Mouse (Mus musculus) cortical plate, adult 2 months (tissue): ENCODE measurements around the gene Slc2a5. TPM values are rescaled to one million over a fixed set of nuclear protein-coding genes. Genes with fewer than 3 reads are reported as not detected.

ENCODE experiments used
- H3K27ac ChIP-seq: fragments of 200-500 bp; 2 replicates; pipeline ENCODE4 v1.5.1; 2012; ENCODE audit warnings: low read length, control low read depth, inconsistent platforms; ENCODE audit not compliant: insufficient read depth
- H3K4me1 ChIP-seq: fragments of 200-500 bp; 2 replicates; pipeline ENCODE4 v1.6.1; 2011; ENCODE audit warnings: low read length; ENCODE audit not compliant: control insufficient read depth, insufficient read depth
- H3K4me3 ChIP-seq: fragments of 200-500 bp; 2 replicates; pipeline ENCODE4 v1.5.1; 2011; ENCODE audit warnings: mild to moderate bottlenecking, low read length, control low read depth; ENCODE audit not compliant: insufficient read depth
- CTCF ChIP-seq: fragments of 200-500 bp; IDR thresholded peaks from 2 replicates; pipeline ENCODE4 v1.5.1; 2011; ENCODE audit warnings: mild to moderate bottlenecking, control low read depth, low read length; ENCODE audit not compliant: insufficient read depth; ENCODE audit errors: extremely low read depth
- POLR2A ChIP-seq: fragments of 200-500 bp; IDR thresholded peaks from 2 replicates; pipeline ENCODE4 v1.6.1; 2011; ENCODE audit warnings: mild to moderate bottlenecking, low read length, control low read depth; ENCODE audit not compliant: insufficient read depth; ENCODE audit errors: extremely low read depth
- polyA plus RNA-seq: library from polyadenylated mRNA; depleted of rRNA; stranded (reverse); fragments of >200 nt; gene quantifications from 2 replicates; pipeline ENCODE4 v1.2.3, GENCODE M21; 2012

The Slc2a5 gene
- polyA plus RNA-seq, 1 experiment, result 9.3 TPM

DNA sequence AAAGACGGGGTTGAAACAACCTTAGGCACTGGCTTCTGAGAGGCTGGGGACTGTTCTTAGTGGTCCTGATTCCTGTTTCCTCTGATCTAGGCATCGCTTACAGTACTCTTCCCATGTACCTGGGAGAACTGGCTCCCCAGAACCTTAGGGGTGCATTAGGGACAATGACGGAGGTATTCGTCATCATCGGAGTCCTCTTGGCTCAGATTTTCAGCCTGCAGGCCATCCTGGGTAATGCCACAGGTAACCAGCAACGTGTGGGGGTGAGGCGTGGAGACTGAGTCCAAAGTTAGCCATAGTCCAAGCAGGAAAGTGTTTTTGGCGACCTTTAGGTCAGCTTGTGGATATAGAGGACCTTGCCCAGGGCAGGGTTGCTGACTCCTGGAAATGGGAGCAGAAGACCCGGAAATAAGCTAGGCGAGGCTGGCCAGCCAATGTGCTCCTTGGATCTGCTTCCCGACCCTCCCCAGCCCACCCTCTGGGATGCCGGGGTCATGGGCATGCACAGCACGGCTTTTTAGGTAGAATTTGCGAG, 38.3 kb downstream of the Slc2a5 start:
- no peak overlapping the region for H3K4me3 ChIP-seq
- H3K27ac ChIP-seq, result no peak overlapping the region
- TF ChIP-seq POLR2A (no peak), CTCF (no peak)
- no peaks in the 10 kb centered on the region for H3K4me1 ChIP-seq

DNA sequence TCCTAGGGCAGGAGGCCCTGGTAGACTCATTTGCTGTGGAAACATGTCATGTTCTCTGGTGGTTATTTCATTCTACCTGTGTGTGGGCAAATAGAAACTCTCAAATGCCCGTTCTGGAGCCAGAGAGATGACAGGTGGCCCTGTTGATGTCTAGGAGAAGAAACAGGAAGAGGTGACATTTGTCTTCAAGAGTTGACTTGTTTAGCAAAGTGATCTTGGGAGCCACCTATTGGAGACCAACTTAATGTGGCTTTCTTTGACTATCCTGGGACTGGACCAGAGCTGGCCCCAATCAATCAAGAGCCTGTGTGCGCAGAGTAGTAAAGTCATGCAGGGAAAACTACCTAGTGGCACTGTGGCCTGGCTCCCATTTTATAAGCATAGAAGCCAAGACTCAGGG, 40.4 kb downstream of the Slc2a5 start:
- H3K4me1 ChIP-seq, result no peaks in the 10 kb centered on the region
- no peak overlapping the region for H3K27ac ChIP-seq
- no peak for TF ChIP-seq CTCF
- no peak for TF ChIP-seq POLR2A
- H3K4me3 ChIP-seq, result no peak overlapping the region

GRCm38 (mm10) chr4:150162561-150163169, 43.6 kb downstream of the Slc2a5 start:
- TF ChIP-seq POLR2A (no peak), CTCF (peak; percentile 16; the same call in 1 of the 2 replicates)
- H3K27ac ChIP-seq, result no peak overlapping the region

GRCm38 (mm10) chr4:150164875-150165274, 45.8 kb downstream of the Slc2a5 start:
- Histone ChIP-seq H3K27ac (no peak overlapping the region), H3K4me1 (no peaks in the 10 kb centered on the region), H3K4me3 (no peak overlapping the region)
- TF ChIP-seq POLR2A (no peak), CTCF (no peak)

More at GRCm38 (mm10) chr4:150162561-150163169, 43.6 kb downstream of the Slc2a5 start:
- Histone ChIP-seq H3K4me3 (no peak overlapping the region), H3K4me1 (no peaks in the 10 kb centered on the region)

DNA sequence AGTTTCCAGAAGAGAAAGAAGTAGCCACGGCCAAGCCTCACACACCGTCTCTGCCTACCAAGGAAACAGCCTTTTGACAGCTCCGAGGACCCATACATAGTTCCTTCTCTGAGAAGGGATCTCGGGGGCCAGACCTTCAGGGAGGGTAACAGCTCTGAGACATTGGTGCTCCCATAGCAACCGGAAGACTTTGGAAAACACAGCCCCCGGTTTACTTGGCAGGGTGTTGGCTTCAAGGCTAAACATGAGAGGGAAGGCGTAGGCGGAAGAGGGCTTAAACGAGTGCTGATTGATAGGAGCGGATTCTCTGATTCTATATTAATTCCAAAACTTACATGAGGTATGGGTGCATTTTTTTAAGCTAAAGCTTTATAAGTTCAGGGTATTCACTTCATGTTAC, 49.3 kb downstream of the Slc2a5 start:
- no peak overlapping the region for H3K4me3 ChIP-seq
- H3K4me1 ChIP-seq, result no peaks in the 10 kb centered on the region
- TF ChIP-seq CTCF (no peak), POLR2A (no peak)
- no peak overlapping the region for H3K27ac ChIP-seq

- Histone ChIP-seq H3K4me3 (no peak overlapping the region), H3K4me1 (no peaks in the 10 kb centered on the region), H3K27ac (no peak overlapping the region)
- TF ChIP-seq POLR2A (no peak), CTCF (no peak)
These were observed 53.0 kb downstream of the Slc2a5 start for GRCm38 (mm10) chr4:150172107-150172506.

GRCm38 (mm10) chr4:150173281-150173680, 54.2 kb downstream of the Slc2a5 start:
- H3K4me1 ChIP-seq, result no peaks in the 10 kb centered on the region
- H3K4me3 ChIP-seq, result no peak overlapping the region
- no peak overlapping the region for H3K27ac ChIP-seq
- TF ChIP-seq POLR2A, result no peak
- TF ChIP-seq CTCF, result peak; percentile 75

- Histone ChIP-seq H3K4me3 (no peak overlapping the region), H3K4me1 (no peaks in the 10 kb centered on the region), H3K27ac (no peak overlapping the region)
- TF ChIP-seq CTCF (no peak), POLR2A (no peak)
These were observed 54.9 kb downstream of the Slc2a5 start for GRCm38 (mm10) chr4:150174027-150174426.

GRCm38 (mm10) chr4:150176535-150176934, 57.5 kb downstream of the Slc2a5 start:
- Histone ChIP-seq H3K4me1 (no peaks in the 10 kb centered on the region), H3K4me3 (no peak overlapping the region), H3K27ac (no peak overlapping the region)
- peak; percentile 80 for TF ChIP-seq CTCF
- TF ChIP-seq POLR2A, result no peak

DNA sequence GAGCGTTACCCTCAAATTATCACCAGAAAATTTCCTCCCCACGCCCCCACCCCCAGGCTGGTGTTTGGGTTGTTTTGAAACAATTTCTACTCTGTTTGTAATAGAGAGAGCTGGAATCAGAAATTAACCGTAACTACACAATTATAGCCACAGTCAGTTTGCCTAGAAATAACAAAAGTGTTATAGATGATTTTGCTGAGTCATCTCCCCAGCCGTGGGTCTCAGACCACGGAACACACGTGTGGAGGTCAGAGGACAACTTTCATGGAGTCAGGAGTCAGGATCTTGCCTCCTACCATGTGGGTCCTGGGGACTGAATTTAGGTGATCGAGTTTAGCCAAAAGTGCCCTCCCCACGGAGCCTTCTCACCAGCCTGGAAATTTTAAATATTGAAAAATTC, 58.0 kb downstream of the Slc2a5 start:
- TF ChIP-seq CTCF (no peak), POLR2A (no peak)
- Histone ChIP-seq H3K4me1 (no peaks in the 10 kb centered on the region), H3K27ac (no peak overlapping the region), H3K4me3 (no peak overlapping the region)

GRCm38 (mm10) chr4:150178131-150178530, 59.0 kb downstream of the Slc2a5 start:
- TF ChIP-seq POLR2A (no peak), CTCF (no peak)
- H3K4me3 ChIP-seq, result no peak overlapping the region
- no peak overlapping the region for H3K27ac ChIP-seq
- H3K4me1 ChIP-seq, result no peaks in the 10 kb centered on the region
